Mouse (Mus musculus) G1E (cell line): ENCODE measurements around the gene Qrich2.
"Not testable (repeated sequence)": the region's sequence is repeated elsewhere in the genome, so short reads cannot be mapped to it uniquely, and the experiment has no call there.

ENCODE experiments used
- CTCF ChIP-seq: IDR thresholded peaks from 2 replicates; pipeline ENCODE4 v1.5.1; 2012; ENCODE audit warnings: low read depth, low read length, inconsistent platforms, mixed read lengths
- GATA1 ChIP-seq: IDR thresholded peaks from 2 replicates; pipeline ENCODE4 v1.6.1; 2012; ENCODE audit warnings: borderline replicate concordance, low read length, inconsistent platforms, mixed read lengths
- GATA2 ChIP-seq: IDR thresholded peaks from 2 replicates; pipeline ENCODE4 v1.6.1; 2012; ENCODE audit warnings: low read depth, low read length, inconsistent platforms, borderline replicate concordance
- POLR2AphosphoS5 ChIP-seq: IDR thresholded peaks from 2 replicates; pipeline ENCODE4 v1.6.1; 2012; ENCODE audit warnings: low read depth, low read length, inconsistent platforms; ENCODE audit not compliant: insufficient replicate concordance
- TAL1 ChIP-seq: conservative IDR thresholded peaks from 2 replicates; pipeline ENCODE4 v1.6.1; 2012; ENCODE audit warnings: low read depth, low read length, inconsistent platforms, mixed read lengths

DNA sequence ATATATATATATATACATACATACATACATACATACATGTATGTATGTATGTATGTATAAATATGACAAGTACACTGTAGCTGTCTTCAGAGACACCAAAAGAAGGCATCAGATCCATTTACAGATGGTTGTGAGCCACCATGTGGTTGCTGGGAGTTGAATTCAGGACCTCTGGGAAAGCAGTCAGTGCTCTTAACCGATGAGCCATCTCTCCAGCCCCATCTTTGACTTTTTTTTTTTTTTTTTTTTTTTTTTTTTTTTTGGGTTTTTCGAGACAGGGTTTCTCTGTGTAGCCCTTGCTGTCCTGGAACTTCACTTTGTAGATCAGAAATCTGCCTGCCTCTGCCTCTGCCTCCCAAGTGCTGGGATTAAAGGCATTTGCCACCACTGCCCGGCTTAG, 2.3 kb upstream of the Qrich2 start:
- not testable (repeated sequence) for TF ChIP-seq CTCF, GATA1, GATA2, POLR2AphosphoS5, TAL1
